Mouse (Mus musculus) CH12.LX (cell line): ENCODE results near the gene Gsdma3. TPM values are rescaled to one million over a fixed set of nuclear protein-coding genes. Genes with fewer than 3 reads are reported as not detected.

ENCODE experiments used
- DNase-seq: peaks from one replicate; pipeline ENCODE4 v3.0.0-alpha.2; 2013; ENCODE audit errors: extremely low read depth
- H3K27ac ChIP-seq: 2 replicates; pipeline ENCODE4 v1.5.1; 2012; ENCODE audit warnings: low read depth, mild to moderate bottlenecking, control low read depth, moderate library complexity; ENCODE audit not compliant: insufficient read depth
- H3K27me3 ChIP-seq: replicated peaks from 2 replicates; pipeline ENCODE3; 2012; ENCODE audit warnings: inconsistent platforms
- H3K36me3 ChIP-seq, 2 experiments: replicated peaks in 1 of 2; 2 replicates each; pipeline versions ENCODE3 to v1.6.1; 2012; ENCODE audit warnings: inconsistent platforms in 1 of 2, low read length in 1 of 2, mild to moderate bottlenecking in 1 of 2, mixed read lengths in 1 of 2, moderate library complexity in 1 of 2; ENCODE audit not compliant: control insufficient read depth in 1 of 2, insufficient read depth in 1 of 2
- H3K4me1 ChIP-seq, 2 experiments: 2 replicates each; pipeline ENCODE4 v1.6.1; 2012; ENCODE audit warnings: inconsistent platforms in 1 of 2, moderate library complexity in 1 of 2; ENCODE audit not compliant: insufficient read depth in 2 of 2, control insufficient read depth in 1 of 2
- H3K4me2 ChIP-seq: 2 replicates; pipeline ENCODE4 v1.6.1; 2012; ENCODE audit warnings: low read depth, mild to moderate bottlenecking, control low read depth; ENCODE audit not compliant: poor library complexity, insufficient read depth, severe bottlenecking
- H3K4me3 ChIP-seq, 3 experiments: fragments of 150-350 bp in 1 of 3; sonication (generic) in 1 of 3; replicated peaks in 1 of 3; 2 replicates each; pipeline versions ENCODE3 to v1.5.1; 2011 to 2012; ENCODE audit warnings: low read depth in 2 of 3, low read length in 2 of 3, mild to moderate bottlenecking in 2 of 3, moderate library complexity in 2 of 3, control low read depth in 1 of 3, improper control_type of control experiment in 1 of 3, inconsistent platforms in 1 of 3, mixed read lengths in 1 of 3; ENCODE audit not compliant: poor library complexity in 1 of 3
- H3K79me2 ChIP-seq: replicated peaks from 2 replicates; pipeline ENCODE4 v1.6.1; 2012; ENCODE audit warnings: mild to moderate bottlenecking, moderate library complexity; ENCODE audit not compliant: control insufficient read depth, poor library complexity, insufficient read depth, severe bottlenecking; ENCODE audit errors: extremely low read depth
- H3K9ac ChIP-seq: 2 replicates; pipeline ENCODE4 v1.6.1; 2012; ENCODE audit warnings: low read depth, mild to moderate bottlenecking, control low read depth, moderate library complexity; ENCODE audit not compliant: insufficient read depth
- H3K9me3 ChIP-seq: replicated peaks from 2 replicates; pipeline ENCODE3; 2012; ENCODE audit warnings: low read length, inconsistent platforms, mixed read lengths
- BHLHE40 ChIP-seq: IDR thresholded peaks from 2 replicates; pipeline ENCODE4 v1.6.1; 2011; ENCODE audit warnings: mild to moderate bottlenecking, low read depth, low read length, improper control_type of control experiment
- CTCF ChIP-seq, 2 experiments: IDR thresholded peaks in 1 of 2; conservative IDR thresholded peaks in 1 of 2; 2 replicates each; pipeline ENCODE4 v1.5.1; 2011 to 2012; ENCODE audit warnings: low read depth in 2 of 2, low read length in 2 of 2, improper control_type of control experiment in 1 of 2, inconsistent platforms in 1 of 2, mild to moderate bottlenecking in 1 of 2, moderate library complexity in 1 of 2
- E2F4 ChIP-seq: IDR thresholded peaks from 2 replicates; pipeline ENCODE4 v1.6.1; 2011; ENCODE audit warnings: low read depth, low read length, improper control_type of control experiment; ENCODE audit not compliant: insufficient replicate concordance
- ELF1 ChIP-seq: IDR thresholded peaks from 2 replicates; pipeline ENCODE4 v1.6.1; 2014; ENCODE audit warnings: low read depth, mild to moderate bottlenecking, inconsistent platforms, low read length, improper control_type of control experiment
- EP300 ChIP-seq: IDR thresholded peaks from 2 replicates; pipeline ENCODE4 v1.6.1; 2011; ENCODE audit warnings: low read length, improper control_type of control experiment
- HCFC1 ChIP-seq: IDR thresholded peaks from 2 replicates; pipeline ENCODE4 v1.6.1; 2012; ENCODE audit warnings: low read depth, mild to moderate bottlenecking, inconsistent platforms, low read length, improper control_type of control experiment
- IRF4 ChIP-seq: IDR thresholded peaks from 2 replicates; pipeline ENCODE4 v1.6.1; 2014; ENCODE audit warnings: low read depth, mild to moderate bottlenecking, inconsistent platforms, low read length, improper control_type of control experiment
- JUND ChIP-seq: conservative IDR thresholded peaks from 2 replicates; pipeline ENCODE4 v1.6.1; 2011; ENCODE audit warnings: low read depth, low read length, improper control_type of control experiment
- KAT2A ChIP-seq: IDR thresholded peaks from 2 replicates; pipeline ENCODE4 v1.6.1; 2012; ENCODE audit warnings: low read length, improper control_type of control experiment, inconsistent platforms; ENCODE audit not compliant: insufficient replicate concordance
- MAX ChIP-seq: IDR thresholded peaks from 2 replicates; pipeline ENCODE4 v1.6.1; 2011; ENCODE audit warnings: low read length, improper control_type of control experiment
- MAZ ChIP-seq: IDR thresholded peaks from 2 replicates; pipeline ENCODE4 v1.6.1; 2012; ENCODE audit warnings: low read depth, mild to moderate bottlenecking, inconsistent platforms, low read length, improper control_type of control experiment, moderate library complexity
- MEF2A ChIP-seq: IDR thresholded peaks from 2 replicates; pipeline ENCODE4 v1.6.1; 2014; ENCODE audit warnings: low read depth, mild to moderate bottlenecking, inconsistent platforms, low read length, improper control_type of control experiment, borderline replicate concordance
- MYC ChIP-seq: IDR thresholded peaks from 2 replicates; pipeline ENCODE4 v1.6.1; 2011; ENCODE audit warnings: low read depth, mild to moderate bottlenecking, improper control_type of control experiment, low read length
- RAD21 ChIP-seq: IDR thresholded peaks from 2 replicates; pipeline ENCODE4 v1.6.1; 2011; ENCODE audit warnings: low read depth, mild to moderate bottlenecking, low read length, improper control_type of control experiment, moderate library complexity
- RCOR1 ChIP-seq: conservative IDR thresholded peaks from 2 replicates; pipeline ENCODE4 v1.6.1; 2012; ENCODE audit warnings: low read depth, mild to moderate bottlenecking, inconsistent platforms, low read length, improper control_type of control experiment
- SMC3 ChIP-seq: IDR thresholded peaks from 2 replicates; pipeline ENCODE4 v1.6.1; 2011; ENCODE audit warnings: low read depth, low read length, improper control_type of control experiment
- TBP ChIP-seq: conservative IDR thresholded peaks from 2 replicates; pipeline ENCODE4 v1.6.1; 2011; ENCODE audit warnings: low read depth, low read length, improper control_type of control experiment
- TCF12 ChIP-seq: IDR thresholded peaks from 2 replicates; pipeline ENCODE4 v1.6.1; 2014; ENCODE audit warnings: low read depth, mild to moderate bottlenecking, inconsistent platforms, low read length, improper control_type of control experiment
- USF1 ChIP-seq: IDR thresholded peaks from 2 replicates; pipeline ENCODE4 v1.6.1; 2014; ENCODE audit warnings: low read depth, mild to moderate bottlenecking, inconsistent platforms, low read length, improper control_type of control experiment
- ZC3H11A ChIP-seq: IDR thresholded peaks from 2 replicates; pipeline ENCODE4 v1.6.1; 2012; ENCODE audit warnings: low read depth, mild to moderate bottlenecking, inconsistent platforms, low read length, improper control_type of control experiment
- ZMIZ1 ChIP-seq: IDR thresholded peaks from 2 replicates; pipeline ENCODE4 v1.6.1; 2012; ENCODE audit warnings: low read depth, mild to moderate bottlenecking, inconsistent platforms, low read length, improper control_type of control experiment
- ZNF384 ChIP-seq: IDR thresholded peaks from 2 replicates; pipeline ENCODE4 v1.6.1; 2012; ENCODE audit warnings: low read depth, low read length, improper control_type of control experiment, inconsistent platforms
- dilution Hi-C: fragments of 300-500 bp; cut with MboI; formaldehyde crosslinking; loops from 2 replicates; pipeline ENCODE4 v1.14.3; 2020; ENCODE audit warnings: low sequenced_read_pairs; ENCODE audit not compliant: extremely low pct_unique_long_range_greater_than_20kb, extremely low pct_ligation_motif_present
- in situ Hi-C: fragments of 300-500 bp; cut with MboI; formaldehyde crosslinking; loops from 3 replicates; pipeline ENCODE4 v1.14.3; 2019; ENCODE audit warnings: low sequenced_read_pairs, low pct_ligation_motif_present, low pct_unique_long_range_greater_than_20kb, mixed read lengths
- polyA plus RNA-seq: library from polyadenylated mRNA; unstranded; fragments of >175 nt; gene quantifications from 2 replicates; pipeline ENCODE4 v1.2.1, GENCODE M21; 2012; ENCODE audit warnings: low read depth; ENCODE audit not compliant: insufficient read length
- total RNA-seq, 2 experiments: library from RNA; depleted of rRNA; stranded (reverse); fragments of 300-350 nt in 1 of 2; fragments of >200 nt in 1 of 2; gene quantifications; 2 replicates each; pipeline ENCODE4 v1.2.3; 2012 to 2014

The Gsdma3 gene
- total and polyA plus RNA-seq, 3 experiments: not detected

GRCm38 (mm10) chr11:98595473-98595872 is 30.7 kb upstream of the Gsdma3 start:
- no peaks in the 10 kb centered on the region for H3K79me2 ChIP-seq
- no peak overlapping the region for H3K27ac ChIP-seq
- no peak overlapping the region for H3K4me2 ChIP-seq
- H3K27me3 ChIP-seq: peaks cover 53% of the 10 kb centered on the region
- in situ Hi-C loops: no loop called here
- no peaks in the 10 kb centered on the region for H3K9me3 ChIP-seq
- DNase-seq: no peak
- peaks cover 14 to 23% of the 10 kb centered on the region in 2 experiments for H3K4me1 ChIP-seq
- no peak overlapping the region for H3K9ac ChIP-seq
- no peaks in the 10 kb centered on the region for H3K36me3 ChIP-seq
- 0 out of 2 replicates have a peak, but pooled peaks have one; percentile 37 for TF ChIP-seq TCF12
- TF ChIP-seq MAX: no peak
- TF ChIP-seq BHLHE40: peak; percentile 16; the same call in 1 of the 2 replicates
- TF ChIP-seq, all 38 proteins: peak for 2
- dilution Hi-C loops: no loop called here
- no peak overlapping the region for H3K4me3 ChIP-seq

- no peak for DNase-seq
- no peak overlapping the region for H3K9ac ChIP-seq
- no peak overlapping the region for H3K4me3 ChIP-seq
- H3K36me3 ChIP-seq: no peaks in the 10 kb centered on the region
- no peak overlapping the region for H3K4me2 ChIP-seq
- TF ChIP-seq ZNF384: 0 out of 2 replicates have a peak, but pooled peaks have one; percentile 10
- no peak for TF ChIP-seq E2F4
- no peaks in the 10 kb centered on the region for H3K79me2 ChIP-seq
- in situ Hi-C loops (no loop called here), dilution Hi-C loops (no loop called here)
- H3K9me3 ChIP-seq: no peaks in the 10 kb centered on the region
- no peak overlapping the region for H3K27ac ChIP-seq
- peaks cover 54% of the 10 kb centered on the region for H3K27me3 ChIP-seq
- H3K4me1 ChIP-seq: peaks cover 14 to 23% of the 10 kb centered on the region in 2 experiments
Observed at GRCm38 (mm10) chr11:98595955-98596354, 30.2 kb upstream of the Gsdma3 start.

GRCm38 (mm10) chr11:98597363-98597762 is 28.8 kb upstream of the Gsdma3 start:
- Histone ChIP-seq H3K27me3 (peaks cover 51% of the 10 kb centered on the region), H3K27ac (no peak overlapping the region), H3K79me2 (no peaks in the 10 kb centered on the region), H3K4me3 (no peak overlapping the region), H3K36me3 (no peaks in the 10 kb centered on the region), H3K4me2 (peak overlapping the region; percentile 30; the same call in 1 of the 2 replicates), H3K9me3 (no peaks in the 10 kb centered on the region), H3K9ac (0 out of 2 replicates have a peak overlapping the region, but pooled peaks have one; percentile 12), H3K4me1 (peaks cover 14 to 32% of the 10 kb centered on the region in 2 experiments)
- dilution Hi-C loops: no loop called here
- TF ChIP-seq MAX (no peak), ELF1 (peak; percentile 29; the same call in 1 of the 2 replicates), USF1 (no peak), MYC (peak; percentile 33; the same call in 1 of the 2 replicates), EP300 (no peak), KAT2A (no peak), IRF4 (peak; percentile 78), SMC3 (peak; percentile 97), CTCF (conservative IDR thresholded peaks at IDR 0.05 in 1 of 2, IDR thresholded peaks at IDR 0.05 in 1 of 2; ENCODE audit: low read depth in 2 of 2, low read length in 2 of 2) (peak; percentile 91 to 98), ZNF384 (peak; percentile 83), TBP (no peak), BHLHE40 (no peak), ZMIZ1 (no peak), JUND (no peak), HCFC1 (peak; percentile 58), ZC3H11A (peak; percentile 84), RCOR1 (peak; percentile 33; the same call in 1 of the 2 replicates), RAD21 (peak; percentile 85), MEF2A (peak; percentile 29; the same call in 1 of the 2 replicates), MAZ (peak; percentile 61; the same call in 1 of the 2 replicates), TCF12 (no peak)
- peak; percentile 94 for DNase-seq
- in situ Hi-C loops: no loop called here
